Mouse (Mus musculus) hindbrain, embryonic 11.5 days (tissue): ENCODE results near the gene Bloc1s4. TPM values are rescaled to one million over a fixed set of nuclear protein-coding genes. Genes with fewer than 3 reads are reported as not detected.
A peak's percentile ranks its signal among the peaks of the same experiment; 100 is the strongest.
"Not testable (repeated sequence)": the region's sequence is repeated elsewhere in the genome, so short reads cannot be mapped to it uniquely, and the experiment has no call there.

Source experiments
- ATAC-seq: fragments of 200-750 bp; cut with Nextera tagmentation; 2 replicates; pipeline ENCODE4 v1.8.0; 2017; ENCODE audit warnings: mild to moderate bottlenecking, moderate TSS enrichment, moderate library complexity; ENCODE audit not compliant: low FRiP score
- DNase-seq: peaks from one replicate; pipeline ENCODE4 v3.0.0-alpha.2; 2015; ENCODE audit warnings: low spot score
- H3K27ac ChIP-seq: fragments of 300-500 bp; sonication (generic); 2 replicates; pipeline ENCODE4 v1.5.1; 2014; ENCODE audit warnings: mild to moderate bottlenecking, low read depth, low read length
- H3K27me3 ChIP-seq: fragments of 300-500 bp; sonication (generic); 2 replicates; pipeline ENCODE4 v1.6.1; 2014; ENCODE audit warnings: mild to moderate bottlenecking, low read length, moderate library complexity, mixed read lengths; ENCODE audit not compliant: control insufficient read depth, insufficient read depth
- H3K36me3 ChIP-seq: fragments of 300-500 bp; sonication (generic); 2 replicates; pipeline ENCODE4 v1.6.1; 2014; ENCODE audit warnings: mild to moderate bottlenecking, low read length, moderate library complexity, mixed read lengths; ENCODE audit not compliant: control insufficient read depth, insufficient read depth
- H3K4me1 ChIP-seq: fragments of 300-500 bp; sonication (generic); replicated peaks from 2 replicates; pipeline ENCODE4 v1.6.1; 2014; ENCODE audit warnings: low read length, mixed read lengths; ENCODE audit not compliant: control insufficient read depth, insufficient read depth
- H3K4me2 ChIP-seq: fragments of 300-500 bp; sonication (generic); replicated peaks from 2 replicates; pipeline ENCODE4 v1.6.1; 2014; ENCODE audit warnings: mild to moderate bottlenecking, low read depth, low read length
- H3K4me3 ChIP-seq: fragments of 300-500 bp; sonication (generic); 2 replicates; pipeline ENCODE4 v1.5.1; 2014; ENCODE audit warnings: low read depth, low read length
- H3K9ac ChIP-seq: fragments of 300-500 bp; sonication (generic); 2 replicates; pipeline ENCODE4 v1.6.1; 2014; ENCODE audit warnings: low read depth, low read length
- H3K9me3 ChIP-seq: fragments of 300-500 bp; sonication (generic); 2 replicates; pipeline ENCODE4 v1.6.1; 2016; ENCODE audit warnings: low read length; ENCODE audit not compliant: control insufficient read depth
- whole genome bisulfite sequencing: fragments of 180-500 bp; shearing (Covaris S2); extraction: QIAGEN DNeasy Blood & Tissue Kit; methylation state at CpG from one replicate; pipeline ENCODE4 v1.1.7; 2014; 5-methylcytosine and 5-hydroxymethylcytosine counted together
- polyA plus RNA-seq: library from polyadenylated mRNA; unstranded; fragments of >200 nt; fragmentation: Nextera tagmentation; extraction: Ambion mirVana; gene quantifications from 2 replicates; pipeline ENCODE4 v1.2.1, GENCODE M21; 2014

The Bloc1s4 gene
- 21.0 and 24.4 TPM in 2 replicates for polyA plus RNA-seq

DNA sequence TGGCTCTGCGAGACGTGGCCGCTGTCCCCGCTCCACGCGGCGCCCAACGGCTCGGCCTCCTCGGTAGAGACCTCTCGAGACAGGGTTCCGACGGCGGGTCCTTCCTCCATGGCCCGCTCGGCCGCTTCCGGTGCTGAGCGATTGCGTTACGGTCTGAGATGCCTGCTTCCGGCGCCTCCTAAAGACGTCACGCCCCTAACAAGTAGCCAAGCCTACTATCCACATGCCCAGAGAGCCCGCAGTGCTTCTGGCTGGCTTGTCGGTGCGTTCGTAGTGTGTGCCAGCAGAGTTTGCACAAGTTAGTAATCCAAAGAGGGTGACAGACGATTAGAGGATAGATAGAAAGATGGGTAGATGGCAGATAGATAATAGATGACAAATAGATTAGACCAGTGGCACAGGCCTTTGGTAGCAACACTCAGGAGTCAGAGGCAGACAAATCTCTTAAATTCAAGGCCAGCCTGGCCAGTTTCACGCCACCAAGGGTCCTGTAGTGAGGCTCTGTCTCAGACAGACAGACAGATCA, at the start of gene Bloc1s4:
Gene Bloc1s4, minus strand, starts transcription at position 115 of the 526 bp plus-strand sequence.
- 6% methylated on average over 30 of the region's 31 CpGs for WGBS
- Histone ChIP-seq H3K4me1 (peaks cover 3% of the 10 kb centered on the region; the same call in 1 of the 2 replicates), H3K4me2 (peak within 1 kb of the TSS; percentile 97), H3K9ac (peak within 1 kb of the TSS; percentile 85), H3K27ac (no peak within 1 kb of the TSS), H3K27me3 (no peaks in the 10 kb centered on the region), H3K36me3 (no peaks in the 10 kb centered on the region), H3K9me3 (no peaks in the 10 kb centered on the region), H3K4me3 (peak within 1 kb of the TSS; percentile 99)
- DNase-seq: peak; percentile 97
- peak; percentile 94 for ATAC-seq

DNA sequence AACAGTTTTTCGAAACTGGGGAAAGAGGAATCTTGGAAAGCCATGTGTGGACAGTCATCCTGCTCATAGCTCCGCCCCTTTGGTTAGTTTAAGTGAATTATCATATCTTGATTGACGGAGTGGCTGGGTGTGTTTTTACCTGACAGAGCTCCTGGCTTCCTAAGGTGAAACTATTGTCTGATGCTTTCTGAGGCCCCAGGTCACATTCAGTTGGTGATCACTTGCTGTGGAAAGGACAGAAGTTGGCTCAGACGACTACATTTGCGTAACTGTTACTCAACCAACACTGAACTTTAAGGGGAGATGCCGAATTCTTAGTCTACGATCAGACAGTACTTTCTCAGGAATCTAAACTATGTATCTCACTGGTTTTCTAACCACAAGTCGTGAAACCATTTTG, 48.8 kb upstream of the Bloc1s4 start:
- H3K27me3 ChIP-seq: no peaks in the 10 kb centered on the region
- WGBS: 56% methylated on average over 8 of the region's 8 CpGs
- H3K27ac ChIP-seq: no peak overlapping the region
- H3K4me2 ChIP-seq: peak overlapping the region; percentile 35
- H3K4me3 ChIP-seq: peak overlapping the region; percentile 73; the same call in 1 of the 2 replicates
- no peaks in the 10 kb centered on the region for H3K9me3 ChIP-seq
- ATAC-seq: no peak
- no peaks in the 10 kb centered on the region for H3K4me1 ChIP-seq
- no peak overlapping the region for H3K9ac ChIP-seq
- DNase-seq: no peak
- no peaks in the 10 kb centered on the region for H3K36me3 ChIP-seq

DNA sequence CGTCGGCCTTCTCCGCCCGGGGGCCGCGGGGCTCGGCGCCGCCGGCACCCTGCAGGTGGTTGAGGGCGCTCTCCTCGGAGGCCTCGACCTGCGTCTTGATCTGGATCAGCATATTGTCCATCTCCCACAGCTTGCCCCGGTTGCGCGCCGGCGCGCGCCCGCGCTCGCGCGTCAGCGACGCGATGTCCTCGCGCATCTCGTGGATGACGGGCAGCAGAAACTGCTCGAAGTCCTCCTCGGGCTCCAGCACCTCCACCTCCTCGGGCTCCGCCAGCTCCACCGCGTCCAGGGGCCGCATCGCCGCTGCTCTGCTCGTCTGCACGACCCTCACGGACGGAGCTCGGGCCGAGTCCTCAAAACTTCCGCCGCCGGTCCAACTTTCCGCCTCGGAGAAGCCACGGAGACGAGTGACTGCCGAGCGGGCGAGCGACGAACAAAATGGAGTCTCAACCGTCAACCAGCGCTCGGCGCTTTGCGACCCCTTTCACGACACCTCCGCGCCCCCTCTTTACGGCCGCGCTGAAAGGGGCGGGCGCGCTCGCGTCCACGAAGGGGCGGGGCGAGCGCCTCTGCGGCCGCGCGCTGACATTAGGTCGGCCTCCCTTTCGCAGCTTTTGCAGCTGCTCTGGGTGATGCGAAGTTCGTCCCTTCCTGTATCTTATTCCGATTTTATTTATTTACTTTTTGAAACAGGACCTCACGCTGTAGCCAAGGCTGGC, 48.0 kb upstream of the Bloc1s4 start, which contains the start of gene Mrfap1:
Gene Mrfap1, minus strand, starts transcription at position 477 of the 719 bp plus-strand sequence.
- ATAC-seq (peak; percentile 82), DNase-seq (peak; percentile 97)
- not testable (repeated sequence) for H3K9me3 ChIP-seq, H3K27me3 ChIP-seq, H3K4me1 ChIP-seq, H3K36me3 ChIP-seq
- H3K27ac ChIP-seq: peak within 1 kb of the TSS; percentile 93
- peak within 1 kb of the TSS; percentile 73 for H3K4me3 ChIP-seq
- H3K4me2 ChIP-seq: peak within 1 kb of the TSS; percentile 60
- peak within 1 kb of the TSS; percentile 80 for H3K9ac ChIP-seq
- WGBS: under 1% methylated on average over 86 of the region's 90 CpGs

DNA sequence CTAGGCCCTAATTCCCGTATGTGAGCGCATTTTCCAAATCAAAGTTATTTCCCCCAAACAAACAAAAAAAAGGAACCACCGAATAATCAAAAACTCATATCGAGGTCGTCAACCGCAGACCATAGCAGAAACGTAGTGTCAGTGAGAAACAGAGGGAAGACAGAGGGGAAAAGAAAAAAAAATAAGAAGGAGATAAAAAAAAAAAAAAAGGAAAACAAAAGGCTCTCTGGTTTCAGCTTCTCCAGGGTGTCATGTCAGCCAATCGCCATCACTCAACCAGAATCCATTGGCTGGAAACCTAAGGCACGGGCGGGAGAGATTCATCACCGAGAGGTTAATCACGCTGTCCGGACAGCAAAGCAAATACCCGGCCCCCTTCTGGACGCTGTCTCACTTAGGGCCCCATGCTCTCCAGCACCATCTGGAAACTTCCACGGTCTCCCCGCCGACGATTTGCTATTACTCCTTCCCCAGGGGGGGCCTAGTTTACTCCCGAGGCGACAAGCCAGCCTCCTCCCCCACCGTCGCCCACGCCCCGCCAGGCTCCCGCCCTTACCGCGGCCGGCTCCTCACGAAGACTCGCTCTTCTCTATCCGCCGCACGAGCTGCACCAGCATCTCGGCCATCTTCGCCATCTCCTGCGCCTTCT, 47.3 kb upstream of the Bloc1s4 start:
- not testable (repeated sequence) for H3K9me3 ChIP-seq, H3K36me3 ChIP-seq, H3K4me1 ChIP-seq, H3K27me3 ChIP-seq
- peak; percentile 57 for ATAC-seq
- H3K9ac ChIP-seq: peak overlapping the region; percentile 80
- DNase-seq: peak; percentile 67
- WGBS: 5% methylated on average over 35 of the region's 37 CpGs
- H3K27ac ChIP-seq: peak overlapping the region; percentile 93
- peak overlapping the region; percentile 60 for H3K4me2 ChIP-seq
- peak overlapping the region; percentile 73 for H3K4me3 ChIP-seq

DNA sequence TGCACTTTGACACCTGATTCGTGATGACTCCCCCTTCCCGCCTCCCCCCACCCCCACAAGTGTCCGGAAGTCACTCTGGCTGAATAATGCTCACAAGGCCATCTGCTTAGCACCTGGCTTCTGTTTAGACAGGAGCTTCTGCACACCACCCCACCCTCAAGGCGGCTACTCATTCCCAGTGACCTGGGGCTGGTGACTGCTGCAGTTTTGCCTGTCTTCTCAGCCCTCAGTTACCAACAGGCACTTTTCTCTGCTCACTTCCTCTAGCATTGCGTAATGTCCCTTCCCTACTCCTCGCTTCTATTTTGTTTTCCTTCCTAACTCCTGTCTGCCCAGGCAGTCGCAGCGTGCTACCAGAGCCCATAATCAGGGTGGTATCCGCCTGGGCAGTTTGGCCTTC, 43.4 kb upstream of the Bloc1s4 start:
- Histone ChIP-seq H3K27me3 (no peaks in the 10 kb centered on the region), H3K4me1 (no peaks in the 10 kb centered on the region), H3K9ac (no peak overlapping the region), H3K36me3 (no peaks in the 10 kb centered on the region), H3K4me2 (no peak overlapping the region), H3K4me3 (no peak overlapping the region), H3K9me3 (no peaks in the 10 kb centered on the region), H3K27ac (no peak overlapping the region)
- WGBS: 80% methylated on average over 9 of the region's 9 CpGs
- no peak for ATAC-seq
- DNase-seq: no peak

DNA sequence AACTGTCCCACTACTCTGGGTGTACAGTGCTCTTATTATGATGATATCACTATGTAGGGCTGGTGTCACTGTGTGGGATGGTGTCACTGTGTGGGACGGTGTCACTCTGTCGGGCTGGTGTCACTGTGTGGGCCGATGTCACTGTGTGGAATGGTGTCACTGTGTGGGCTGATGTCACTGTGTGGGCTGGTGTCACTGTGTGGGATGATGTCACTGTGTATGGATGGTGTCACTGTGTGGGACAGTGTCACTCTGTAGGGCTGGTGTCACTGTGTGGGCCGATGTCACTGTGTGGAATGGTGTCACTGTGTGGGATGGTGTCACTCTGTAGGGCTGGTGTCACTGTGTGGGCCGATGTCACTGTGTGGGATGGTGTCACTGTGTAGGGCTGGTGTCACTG, 37.6 kb upstream of the Bloc1s4 start:
- Histone ChIP-seq H3K9me3 (no peaks in the 10 kb centered on the region), H3K36me3 (no peaks in the 10 kb centered on the region), H3K9ac (no peak overlapping the region), H3K4me2 (no peak overlapping the region), H3K4me1 (no peaks in the 10 kb centered on the region), H3K27me3 (no peaks in the 10 kb centered on the region), H3K27ac (no peak overlapping the region), H3K4me3 (no peak overlapping the region)
- 95% methylated on average over 5 of the region's 5 CpGs for WGBS
- DNase-seq (no peak), ATAC-seq (no peak)

DNA sequence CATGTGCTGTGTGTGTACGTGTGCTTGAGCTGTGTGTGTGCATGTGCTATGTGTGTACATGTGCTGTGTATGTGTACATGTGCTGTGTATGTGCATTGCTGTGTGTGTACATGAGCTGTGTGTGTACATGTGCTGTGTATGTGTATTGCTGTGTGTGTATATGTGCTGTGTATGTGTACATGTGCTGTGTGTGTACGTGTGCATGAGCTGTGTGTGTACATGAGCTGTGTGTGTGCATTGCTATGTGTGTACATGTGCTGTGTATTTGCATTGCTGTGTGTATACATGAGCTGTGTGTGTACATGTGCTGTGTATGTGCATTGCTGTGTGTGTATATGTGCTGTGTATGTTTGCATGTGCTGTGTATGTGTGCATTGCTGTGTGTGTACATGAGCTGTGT, 31.1 kb upstream of the Bloc1s4 start:
- Histone ChIP-seq H3K4me3 (no peak overlapping the region), H3K9ac (no peak overlapping the region), H3K27ac (no peak overlapping the region), H3K4me1 (no peaks in the 10 kb centered on the region), H3K27me3 (no peaks in the 10 kb centered on the region), H3K9me3 (no peaks in the 10 kb centered on the region), H3K4me2 (no peak overlapping the region), H3K36me3 (no peaks in the 10 kb centered on the region)
- DNase-seq (no peak), ATAC-seq (no peak)
- 83% methylated on average over 2 of the region's 2 CpGs for WGBS

DNA sequence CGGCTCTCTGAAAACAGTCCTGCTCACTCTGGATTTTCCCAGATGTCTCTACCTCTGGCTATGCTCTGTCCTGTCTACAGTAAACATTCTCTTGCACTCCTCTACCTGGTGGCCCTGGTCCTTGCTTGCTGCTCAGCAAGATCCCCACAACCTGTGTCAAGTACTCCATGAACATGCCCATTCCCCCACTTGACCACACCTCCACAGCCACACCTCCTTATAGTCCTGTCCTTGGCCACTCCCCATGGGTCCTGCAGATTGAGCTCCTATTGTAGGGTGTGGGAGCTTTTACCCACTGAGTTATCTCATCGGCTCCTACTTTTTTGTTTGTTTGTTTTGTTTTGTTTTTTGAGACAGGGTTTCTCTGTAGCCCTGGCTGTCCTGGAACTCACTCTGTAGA, 30.5 kb upstream of the Bloc1s4 start:
- 89% methylated on average over 1 of the region's 2 CpGs for WGBS
- Histone ChIP-seq H3K4me3 (no peak overlapping the region), H3K9me3 (no peaks in the 10 kb centered on the region), H3K4me1 (no peaks in the 10 kb centered on the region), H3K27ac (no peak overlapping the region), H3K36me3 (no peaks in the 10 kb centered on the region), H3K27me3 (no peaks in the 10 kb centered on the region), H3K4me2 (no peak overlapping the region), H3K9ac (no peak overlapping the region)
- no peak for DNase-seq
- no peak for ATAC-seq
